Mouse (Mus musculus) fibroblast of lung, adult 2 months (primary cell): ENCODE measurements around the gene Ang4.

Experiments used
- DNase-seq: peaks from one replicate; pipeline ENCODE4 v3.0.0-alpha.2; 2011; ENCODE audit warnings: low read depth

Gene Ang4

DNA sequence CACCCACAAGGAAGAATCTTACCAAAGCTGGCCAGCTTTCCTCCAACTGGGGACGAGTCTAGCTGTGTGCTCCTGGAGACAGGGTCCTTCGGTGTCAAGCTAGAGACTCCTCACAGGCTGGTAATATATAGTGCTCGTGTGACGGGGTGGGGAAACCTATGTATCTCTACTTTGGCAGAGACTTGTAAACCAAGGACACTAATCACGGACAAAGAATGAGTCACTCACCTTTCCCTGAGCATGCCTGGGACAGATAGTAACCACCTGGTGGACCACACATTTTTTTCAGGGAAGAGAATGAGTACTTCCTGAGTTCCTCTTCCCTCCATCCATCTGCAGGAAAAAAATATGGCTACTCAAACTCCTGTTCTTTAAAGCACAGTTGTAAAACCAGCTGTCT is at the start of gene Ang4:
TSS of gene Ang4 (minus strand) at position 101 of the 400 bp plus-strand sequence.
- DNase-seq: no peak

- no peak for DNase-seq
These were observed 26.4 kb upstream of the Ang4 start, which contains the start of gene AY358078 for GRCm38 (mm10) chr14:51799746-51800145. Gene AY358078 (plus strand): TSS chr14:51800046.

- no peak for DNase-seq
These were observed 20.7 kb upstream of the Ang4 start for GRCm38 (mm10) chr14:51794106-51794505.

- DNase-seq: no peak
These were observed 15.8 kb upstream of the Ang4 start for GRCm38 (mm10) chr14:51789196-51789595.

GRCm38 (mm10) chr14:51787061-51787460 is 13.7 kb upstream of the Ang4 start:
- no peak for DNase-seq

DNA sequence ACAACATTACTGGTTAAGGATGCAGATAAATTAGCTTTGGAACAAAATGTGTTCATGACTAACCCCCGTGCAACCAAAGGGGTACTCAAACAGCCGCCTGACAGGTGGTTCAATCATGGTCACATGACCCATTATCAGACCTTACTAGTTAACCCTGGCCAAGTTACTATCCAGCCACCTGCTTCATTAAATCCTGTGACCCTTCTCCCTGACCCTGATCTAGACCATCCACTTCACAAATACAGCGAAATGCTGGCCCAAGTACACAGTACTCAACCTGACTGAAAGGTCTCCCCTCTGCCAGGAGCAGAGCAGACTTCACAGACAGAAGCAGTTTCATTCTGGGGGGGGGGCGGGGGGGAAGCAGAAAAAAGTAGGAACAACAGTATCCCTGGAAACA is 12.9 kb upstream of the Ang4 start:
- DNase-seq: no peak

- no peak for DNase-seq
These were observed 5.6 kb upstream of the Ang4 start for GRCm38 (mm10) chr14:51778865-51779481.

DNA sequence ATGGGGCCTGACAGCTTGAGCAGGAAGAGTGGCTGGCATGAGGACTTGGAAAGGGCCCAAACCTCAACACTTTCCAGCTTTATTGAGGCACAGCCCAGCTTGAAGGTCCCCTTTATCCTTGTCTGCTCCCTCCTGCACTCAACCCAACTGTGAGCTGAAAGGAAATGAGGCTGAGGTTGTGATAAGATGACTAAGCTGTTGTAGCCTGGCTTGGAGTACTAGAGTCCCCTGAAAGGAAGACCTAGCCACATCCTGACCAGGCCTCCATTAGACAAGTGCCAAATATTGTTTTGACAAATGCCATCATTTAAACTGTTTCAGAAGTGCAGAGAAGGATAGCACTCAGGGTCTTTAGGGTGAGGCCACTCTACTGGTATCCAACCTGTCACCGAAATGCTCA is 4.4 kb upstream of the Ang4 start:
- DNase-seq: no peak

DNA sequence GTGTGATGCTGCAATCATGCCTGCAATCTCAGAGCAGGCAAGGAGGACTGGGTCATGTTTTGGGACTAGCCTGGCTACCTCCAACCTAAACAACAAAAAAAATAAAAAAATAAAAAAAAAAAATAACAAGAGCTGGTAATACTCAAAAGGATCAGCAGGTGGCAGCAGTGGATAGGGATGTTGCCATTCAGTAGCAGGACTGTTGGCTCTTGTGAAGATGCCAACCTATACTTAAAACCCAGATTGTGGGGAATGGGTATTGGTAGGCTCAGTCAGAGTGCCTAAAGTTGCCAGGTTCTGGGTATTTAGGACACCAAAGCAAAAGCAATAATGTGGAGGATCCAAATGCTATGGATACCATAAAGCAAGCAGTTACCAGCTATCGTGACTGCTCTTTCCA is 2.0 kb downstream of the Ang4 start:
- peak; percentile 2 for DNase-seq

- DNase-seq: no peak
These were observed 17.4 kb downstream of the Ang4 start for GRCm38 (mm10) chr14:51755944-51756343.

DNA sequence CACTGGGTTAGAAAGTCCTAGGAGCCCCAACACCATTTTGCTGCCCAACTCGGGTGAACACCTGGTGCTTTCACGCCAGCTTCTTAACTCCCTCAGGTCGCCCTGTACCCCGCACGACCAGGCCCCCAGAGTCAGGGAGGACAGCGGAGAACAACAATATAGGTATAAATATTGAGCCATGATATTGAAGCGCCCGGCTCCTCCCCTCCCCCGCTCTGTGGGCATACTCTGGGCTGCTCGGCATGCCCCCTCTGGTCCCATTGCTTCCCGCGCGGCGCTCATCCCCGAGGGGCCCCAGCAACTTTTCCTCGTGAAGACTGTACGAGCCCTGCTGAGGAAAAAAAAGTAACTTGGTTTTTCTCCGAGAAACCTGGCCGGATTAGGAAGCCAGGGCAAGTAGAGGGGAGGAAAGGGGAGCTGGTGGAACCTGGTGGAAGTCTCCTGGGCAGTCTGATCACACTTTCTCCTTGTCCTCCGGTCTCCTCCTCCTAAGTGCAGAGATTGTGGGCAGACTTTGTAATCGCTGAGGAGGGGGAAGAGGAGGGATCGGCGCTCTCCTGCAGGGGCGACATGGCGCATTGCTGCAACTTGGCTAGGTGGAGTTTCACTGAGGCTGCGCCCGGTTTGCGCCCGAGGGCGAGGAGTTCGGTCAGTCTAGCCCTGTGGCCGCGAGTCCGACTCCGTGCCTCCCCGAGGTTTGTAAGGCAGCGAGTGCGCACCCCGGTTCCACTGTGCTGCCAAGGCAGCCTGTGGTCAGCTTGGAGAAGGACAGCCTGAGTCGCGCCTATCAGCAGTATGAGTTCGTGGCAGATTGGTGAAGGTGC is 32.8 kb downstream of the Ang4 start:
- DNase-seq: no peak

DNA sequence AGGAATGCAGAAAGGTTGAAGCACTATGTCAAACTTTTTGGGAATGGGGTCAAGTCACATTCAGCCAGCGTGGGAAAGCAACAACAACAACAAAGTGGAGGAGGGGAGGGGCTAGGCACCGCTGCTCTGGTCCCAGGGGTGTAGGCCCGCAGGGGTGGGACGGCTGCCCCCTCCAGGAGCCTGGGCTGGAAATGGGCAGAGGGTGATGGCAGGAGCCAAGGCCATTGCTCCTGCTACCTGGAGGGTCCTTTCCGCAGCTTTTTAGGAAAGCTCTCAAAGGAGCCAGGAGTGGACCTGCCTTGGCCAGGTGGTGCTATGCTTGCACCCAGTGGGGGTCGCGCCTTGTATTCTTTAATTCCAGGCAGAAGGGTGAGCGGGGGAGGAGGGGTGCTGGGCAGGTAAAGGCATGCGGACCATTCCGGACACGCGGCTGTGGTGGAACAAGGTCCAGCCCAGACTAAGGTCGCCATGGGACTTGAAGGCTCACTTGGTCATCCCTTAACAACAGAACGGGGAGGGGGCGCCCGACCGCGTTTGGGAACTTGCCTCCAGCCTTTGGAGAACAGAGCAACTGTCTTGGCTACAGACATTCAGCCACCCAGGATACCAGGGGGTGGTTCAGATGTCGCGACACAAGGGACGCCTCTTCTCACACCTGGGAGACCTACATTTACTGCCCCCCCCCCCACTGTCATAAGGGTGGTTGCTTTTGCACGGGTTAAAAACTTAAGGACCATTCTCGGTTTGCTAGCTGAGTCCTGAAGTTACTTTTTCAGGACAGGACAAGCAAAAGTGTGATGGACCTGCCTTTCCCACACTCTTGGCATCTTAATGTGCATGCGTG is 34.0 kb downstream of the Ang4 start:
- DNase-seq: no peak

- no peak for DNase-seq
These were observed 34.8 kb downstream of the Ang4 start for GRCm38 (mm10) chr14:51738411-51739149.

GRCm38 (mm10) chr14:51737967-51738366 is 35.4 kb downstream of the Ang4 start:
- DNase-seq: no peak

DNA sequence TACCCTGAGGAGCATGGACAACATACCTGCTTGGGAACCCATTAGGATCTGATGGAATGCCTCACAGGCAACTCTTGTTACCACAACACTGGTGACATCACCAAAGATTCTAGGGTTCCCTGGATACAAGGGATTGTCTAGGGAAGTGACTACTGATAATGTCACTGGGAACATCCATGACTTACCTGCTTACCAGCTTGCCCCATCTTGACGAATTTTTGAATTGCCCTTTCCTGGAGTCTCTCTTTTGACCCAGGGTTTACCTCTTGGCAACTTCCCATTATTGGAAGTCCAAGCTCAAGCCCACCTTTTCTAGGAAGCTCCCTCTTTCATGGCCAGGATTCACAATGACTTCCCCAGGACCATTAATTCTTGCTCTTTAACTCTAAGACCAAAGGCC is 56.3 kb downstream of the Ang4 start, which contains the start of gene Gm5800:
TSS of gene Gm5800 (minus strand) at position 101 of the 400 bp plus-strand sequence.
- DNase-seq: no peak
